Mouse (Mus musculus) cerebellum, adult 9-10 months (tissue): ENCODE data around the gene Ccdc149.

Experiments used
- DNase-seq: peaks from one replicate; pipeline ENCODE4 v3.0.0; 2022

The Ccdc149 gene

GRCm38 (mm10) chr5:52438946-52439345 lies 32.4 kb downstream of the Ccdc149 start:
- DNase-seq = no peak

GRCm38 (mm10) chr5:52435533-52435932 lies 35.8 kb downstream of the Ccdc149 start:
- no peak for DNase-seq

- DNase-seq = no peak
Observed at GRCm38 (mm10) chr5:52431276-52431844, 40.0 kb downstream of the Ccdc149 start.

GRCm38 (mm10) chr5:52429731-52430480 lies 41.4 kb downstream of the Ccdc149 start:
- DNase-seq = no peak

- DNase-seq = no peak
Observed at GRCm38 (mm10) chr5:52428613-52429012, 42.7 kb downstream of the Ccdc149 start.

GRCm38 (mm10) chr5:52425819-52426218 lies 45.5 kb downstream of the Ccdc149 start:
- no peak for DNase-seq

GRCm38 (mm10) chr5:52423893-52424292 lies 47.4 kb downstream of the Ccdc149 start:
- DNase-seq = no peak

- DNase-seq = no peak
Observed at GRCm38 (mm10) chr5:52416485-52416884, 54.8 kb downstream of the Ccdc149 start.

GRCm38 (mm10) chr5:52415917-52416316 lies 55.4 kb downstream of the Ccdc149 start:
- peak; percentile 78 for DNase-seq

- DNase-seq = no peak
Observed at GRCm38 (mm10) chr5:52415193-52415592, 56.1 kb downstream of the Ccdc149 start.

- no peak for DNase-seq
Observed at GRCm38 (mm10) chr5:52411567-52411966, 59.8 kb downstream of the Ccdc149 start.

GRCm38 (mm10) chr5:52410197-52410596 lies 61.1 kb downstream of the Ccdc149 start:
- DNase-seq = peak; percentile 30

GRCm38 (mm10) chr5:52408668-52409315 lies 62.5 kb downstream of the Ccdc149 start:
- peak; percentile 61 for DNase-seq

GRCm38 (mm10) chr5:52404373-52404772 lies 66.9 kb downstream of the Ccdc149 start:
- no peak for DNase-seq

GRCm38 (mm10) chr5:52393756-52394155 lies 77.6 kb downstream of the Ccdc149 start:
- DNase-seq = no peak

- DNase-seq = no peak
Observed at GRCm38 (mm10) chr5:52391471-52391870, 79.8 kb downstream of the Ccdc149 start.

- DNase-seq = no peak
Observed at GRCm38 (mm10) chr5:52390381-52390780, 80.9 kb downstream of the Ccdc149 start.

- DNase-seq = no peak
Observed at GRCm38 (mm10) chr5:52388092-52388749, 83.1 kb downstream of the Ccdc149 start.

GRCm38 (mm10) chr5:52386016-52386415 lies 85.3 kb downstream of the Ccdc149 start:
- DNase-seq = no peak

GRCm38 (mm10) chr5:52383748-52384147 lies 87.6 kb downstream of the Ccdc149 start:
- no peak for DNase-seq

- DNase-seq = no peak
Observed at GRCm38 (mm10) chr5:52382837-52383236, 88.5 kb downstream of the Ccdc149 start.

- no peak for DNase-seq
Observed at GRCm38 (mm10) chr5:52375847-52376246, 95.5 kb downstream of the Ccdc149 start.

GRCm38 (mm10) chr5:52370901-52371300 lies 100.4 kb downstream of the Ccdc149 start:
- no peak for DNase-seq
